Mouse (Mus musculus) forebrain, embryonic 14.5 days (tissue): ENCODE measurements around the gene Pom121. TPM values are rescaled to one million over a fixed set of nuclear protein-coding genes. Genes with fewer than 3 reads are reported as not detected.
A peak's percentile ranks its signal among the peaks of the same experiment; 100 is the strongest.

Source experiments
- ATAC-seq: fragments of 200-750 bp; cut with Nextera tagmentation; 2 replicates; pipeline ENCODE4 v1.8.0; 2017; ENCODE audit warnings: mild to moderate bottlenecking, moderate library complexity
- DNase-seq: peaks from one replicate; pipeline ENCODE4 v3.0.0-alpha.2; 2015; ENCODE audit warnings: low spot score
- H3K27ac ChIP-seq: fragments of 300-500 bp; sonication (generic); 2 replicates; pipeline ENCODE4 v1.5.1; 2014; ENCODE audit warnings: low read depth, mild to moderate bottlenecking, control low read depth, low read length, moderate library complexity
- H3K27me3 ChIP-seq: fragments of 300-500 bp; sonication (generic); replicated peaks from 2 replicates; pipeline ENCODE4 v1.6.1; 2014; ENCODE audit warnings: low read length, control low read depth, mixed read lengths; ENCODE audit not compliant: control insufficient read depth, insufficient read depth
- H3K36me3 ChIP-seq: fragments of 300-500 bp; sonication (generic); 2 replicates; pipeline ENCODE4 v1.6.1; 2014; ENCODE audit warnings: low read length, control low read depth; ENCODE audit not compliant: control insufficient read depth, insufficient read depth
- H3K4me1 ChIP-seq: fragments of 300-500 bp; sonication (generic); 2 replicates; pipeline ENCODE4 v1.6.1; 2014; ENCODE audit warnings: antibody characterized with exemption, low read length, control low read depth; ENCODE audit not compliant: control insufficient read depth, insufficient read depth
- H3K4me2 ChIP-seq: fragments of 300-500 bp; sonication (generic); 2 replicates; pipeline ENCODE4 v1.6.1; 2014; ENCODE audit warnings: mild to moderate bottlenecking, control low read depth, low read length
- H3K4me3 ChIP-seq: fragments of 300-500 bp; sonication (generic); 2 replicates; pipeline ENCODE4 v1.5.1; 2014; ENCODE audit warnings: low read depth, low read length, control low read depth
- H3K9ac ChIP-seq: fragments of 300-500 bp; sonication (generic); 2 replicates; pipeline ENCODE4 v1.6.1; 2014; ENCODE audit warnings: mild to moderate bottlenecking, low read length, control low read depth, moderate library complexity
- H3K9me3 ChIP-seq: fragments of 300-500 bp; sonication (generic); replicated peaks from 2 replicates; pipeline ENCODE4 v1.6.1; 2016; ENCODE audit warnings: low read length, control low read depth, mixed read lengths; ENCODE audit not compliant: control insufficient read depth
- WGBS: fragments of 180-500 bp; shearing (Covaris S2); extraction: QIAGEN DNeasy Blood & Tissue Kit; methylation state at CpG from one replicate; pipeline ENCODE4 v1.1.7; 2014; 5-methylcytosine and 5-hydroxymethylcytosine counted together
- microRNA-seq: library from miRNA; unstranded; fragments of <30 nt; microRNA quantifications from one replicate; pipeline ENCODE4, GENCODE M21; 2016
- polyA plus RNA-seq: library from polyadenylated mRNA; unstranded; fragments of >200 nt; fragmentation: Nextera tagmentation; extraction: Ambion mirVana; gene quantifications from 2 replicates; pipeline ENCODE4 v1.2.1, GENCODE M21; 2014

Gene Pom121
- polyA plus RNA-seq, 1 experiment from 2014 or later: 9.8 TPM

DNA sequence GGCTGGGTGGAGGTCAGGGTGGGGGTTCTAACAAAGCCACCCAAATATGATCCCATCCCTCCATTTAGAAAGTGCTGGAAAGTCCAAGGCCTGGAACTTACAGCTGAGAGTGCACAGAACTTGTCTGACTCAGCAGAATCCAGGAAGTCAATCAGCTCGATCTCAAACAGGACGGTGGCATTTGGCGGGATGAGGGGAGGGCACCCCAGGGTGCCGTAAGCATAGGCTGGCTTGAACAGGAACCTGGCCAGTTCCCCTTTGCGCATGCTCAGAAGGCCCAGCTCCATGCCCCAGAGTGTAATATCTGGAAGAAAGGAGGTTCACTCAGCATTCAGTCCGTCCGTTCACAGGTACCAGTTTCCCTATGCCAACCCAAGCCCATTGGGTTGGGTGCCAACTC is 48.4 kb downstream of the Pom121 start:
- H3K27me3 ChIP-seq: no peaks in the 10 kb centered on the region
- DNase-seq (no peak), ATAC-seq (no peak)
- no peak overlapping the region for H3K4me2 ChIP-seq
- no peaks in the 10 kb centered on the region for H3K4me1 ChIP-seq
- no peaks in the 10 kb centered on the region for H3K36me3 ChIP-seq
- WGBS: 73% methylated on average over 7 of the region's 7 CpGs
- H3K27ac ChIP-seq: no peak overlapping the region
- H3K4me3 ChIP-seq: no peak overlapping the region
- no peaks in the 10 kb centered on the region for H3K9me3 ChIP-seq
- no peak overlapping the region for H3K9ac ChIP-seq

DNA sequence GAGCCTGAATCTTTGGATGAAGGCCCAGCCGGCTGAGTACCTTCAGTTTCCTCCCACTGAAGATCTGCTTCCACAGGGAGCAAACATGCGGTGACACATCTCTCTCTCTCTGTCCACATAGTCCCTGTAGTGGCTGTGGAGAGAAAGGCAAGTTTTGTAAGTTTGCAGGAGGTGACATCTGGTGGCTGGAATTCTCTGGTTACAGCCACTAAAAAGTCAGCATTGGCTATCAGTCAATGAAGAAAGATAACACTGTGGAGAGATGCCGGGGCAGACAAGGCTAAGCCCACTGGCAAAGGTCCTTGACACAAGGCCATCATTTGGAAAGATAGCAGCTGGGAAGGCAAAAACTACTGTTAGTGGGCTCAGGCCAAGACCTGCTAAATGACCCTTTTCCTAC is 56.8 kb downstream of the Pom121 start:
- H3K9ac ChIP-seq: no peak overlapping the region
- H3K36me3 ChIP-seq: no peaks in the 10 kb centered on the region
- no peak overlapping the region for H3K4me3 ChIP-seq
- DNase-seq (no peak), ATAC-seq (no peak)
- H3K4me1 ChIP-seq: no peaks in the 10 kb centered on the region
- WGBS: 74% methylated on average over 3 of the region's 3 CpGs
- no peaks in the 10 kb centered on the region for H3K27me3 ChIP-seq
- H3K4me2 ChIP-seq: no peak overlapping the region
- H3K9me3 ChIP-seq: no peaks in the 10 kb centered on the region
- H3K27ac ChIP-seq: no peak overlapping the region

DNA sequence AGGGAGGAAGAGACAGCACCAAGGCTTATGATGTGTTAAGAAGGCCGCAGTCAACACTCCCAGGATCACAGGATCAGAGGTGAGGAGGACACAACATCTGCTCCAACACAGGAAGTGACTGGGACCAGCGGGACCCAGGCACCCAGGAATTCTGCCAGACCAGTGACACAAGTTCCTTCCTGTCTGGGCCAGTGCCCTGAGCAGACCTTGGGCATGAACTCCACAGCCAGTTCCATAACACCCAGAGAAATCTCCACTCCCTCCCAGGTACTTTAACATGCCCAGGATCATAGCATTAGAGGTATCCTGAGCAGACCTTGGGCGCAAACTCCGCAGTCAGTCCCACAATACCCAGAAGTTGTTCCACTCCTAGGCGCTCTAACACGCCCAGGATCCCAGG is 63.2 kb downstream of the Pom121 start:
- H3K4me3 ChIP-seq: no peak overlapping the region
- ATAC-seq (no peak), DNase-seq (no peak)
- 87% methylated on average over 6 of the region's 6 CpGs for WGBS
- H3K36me3 ChIP-seq: no peaks in the 10 kb centered on the region
- no peaks in the 10 kb centered on the region for H3K27me3 ChIP-seq
- no peak overlapping the region for H3K9ac ChIP-seq
- no peak overlapping the region for H3K27ac ChIP-seq
- no peaks in the 10 kb centered on the region for H3K4me1 ChIP-seq
- no peaks in the 10 kb centered on the region for H3K9me3 ChIP-seq
- no peak overlapping the region for H3K4me2 ChIP-seq

GRCm38 (mm10) chr5:135330201-135330600 is 64.1 kb downstream of the Pom121 start:
- no peak overlapping the region for H3K4me3 ChIP-seq
- no peak for DNase-seq
- H3K27ac ChIP-seq: no peak overlapping the region
- no peaks in the 10 kb centered on the region for H3K27me3 ChIP-seq
- H3K9ac ChIP-seq: no peak overlapping the region
- no peaks in the 10 kb centered on the region for H3K9me3 ChIP-seq
- WGBS: 87% methylated on average over 5 of the region's 5 CpGs
- no peaks in the 10 kb centered on the region for H3K4me1 ChIP-seq
- no peak overlapping the region for H3K4me2 ChIP-seq
- H3K36me3 ChIP-seq: no peaks in the 10 kb centered on the region
- ATAC-seq: no peak

- Histone ChIP-seq H3K4me3 (no peak overlapping the region), H3K27me3 (no peaks in the 10 kb centered on the region), H3K4me1 (no peaks in the 10 kb centered on the region), H3K9me3 (no peaks in the 10 kb centered on the region), H3K27ac (no peak overlapping the region), H3K9ac (no peak overlapping the region), H3K4me2 (no peak overlapping the region), H3K36me3 (no peaks in the 10 kb centered on the region)
- DNase-seq: no peak
- ATAC-seq: no peak
- 90% methylated on average over 4 of the region's 4 CpGs for WGBS
These were observed 64.9 kb downstream of the Pom121 start for GRCm38 (mm10) chr5:135329471-135329870.

Small RNA genes within 50 kb of the gene (microRNA-seq; reads per million reads assigned to microRNA genes)
- 1.3 reads per million, percentile 3 among the genes with 10 or more reads in this experiment for gene Mir7033

Other genes starting within 250 kb of the Pom121 start
- gene Tbl2, start 244.9 kb downstream of the Pom121 start, polyA plus RNA-seq: 16.3 and 17.4 TPM in 2 replicates
- 47.4 and 48.9 TPM in 2 replicates for gene Bcl7b, start 226.3 kb downstream of the Pom121 start, polyA plus RNA-seq
- gene Baz1b, start 207.3 kb downstream of the Pom121 start, polyA plus RNA-seq: 35.5 and 44.3 TPM in 2 replicates
- 11.4 and 12.4 TPM in 2 replicates for gene Fzd9, start 143.3 kb downstream of the Pom121 start, polyA plus RNA-seq
- not detected in 2 replicates for gene Fkbp6, start 44.5 kb downstream of the Pom121 start, polyA plus RNA-seq
- gene Trim50, start 41.3 kb downstream of the Pom121 start, polyA plus RNA-seq: not detected in 2 replicates
- 27.2 and 29.9 TPM in 2 replicates for gene Nsun5, start 24.6 kb downstream of the Pom121 start, polyA plus RNA-seq
- gene Hip1, start 150.6 kb upstream of the Pom121 start, polyA plus RNA-seq: 24.6 and 30.0 TPM in 2 replicates
- not detected in 2 replicates for gene Ccl26, start 169.0 kb upstream of the Pom121 start, polyA plus RNA-seq
- 1.0 and 1.9 TPM in 2 replicates for gene Ccl24, start 178.5 kb upstream of the Pom121 start, polyA plus RNA-seq
- 67.2 and 68.6 TPM in 2 replicates for gene Rhbdd2, start 238.1 kb upstream of the Pom121 start, polyA plus RNA-seq